Mouse (Mus musculus): ENCODE measurements around the gene Cib4. TPM values are rescaled to one million over a fixed set of nuclear protein-coding genes. Genes with fewer than 3 reads are reported as not detected.
A peak's percentile ranks its signal among the peaks of the same experiment; 100 is the strongest.

Gene Cib4
- polyA plus RNA-seq, 1 experiment from 2014 or later = 0.26 TPM

- H3K9me3 ChIP-seq = no peaks in the 10 kb centered on the region
- H3K4me2 ChIP-seq = no peak overlapping the region
- no peak overlapping the region for H3K4me3 ChIP-seq
- H3K27me3 ChIP-seq = no peaks in the 10 kb centered on the region
- WGBS = 66% methylated on average over 8 of the region's 8 CpGs
- H3K36me3 ChIP-seq = no peaks in the 10 kb centered on the region
- H3K27ac ChIP-seq = no peak overlapping the region
- peaks cover 4% of the 10 kb centered on the region; the same call in 1 of the 2 replicates for H3K4me1 ChIP-seq
- no peak overlapping the region for H3K9ac ChIP-seq
- ATAC-seq (ENCODE audit: borderline replicate concordance, extremely low read depth, low FRiP score, low TSS enrichment) = no peak
Observed at GRCm38 (mm10) chr5:30496821-30497220, 48.8 kb downstream of the Cib4 start.

DNA sequence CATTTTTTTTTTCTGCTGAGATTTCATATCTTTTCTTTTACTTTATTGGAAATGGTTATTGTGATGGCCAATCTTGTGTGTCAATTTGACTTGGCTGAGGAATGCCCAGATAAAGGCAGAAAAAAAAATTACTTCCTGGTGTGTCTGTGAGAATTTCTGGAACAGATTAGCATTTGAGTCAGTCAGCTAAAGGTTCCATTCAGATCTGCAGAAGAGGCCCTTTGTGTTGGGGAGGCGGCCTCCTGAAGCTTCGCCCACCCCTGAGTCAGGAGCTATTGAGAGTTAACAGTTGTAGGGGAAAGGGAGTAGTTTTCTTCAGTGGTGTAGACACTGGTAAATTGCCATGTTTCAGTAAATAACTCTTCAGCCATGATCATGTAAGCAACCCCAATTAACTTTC is 50.3 kb downstream of the Cib4 start:
- WGBS = 64% methylated on average over 2 of the region's 2 CpGs
- H3K4me2 ChIP-seq = no peak overlapping the region

GRCm38 (mm10) chr5:30494606-30495005 is 51.0 kb downstream of the Cib4 start:
- 54% methylated on average over 7 of the region's 7 CpGs for WGBS
- H3K4me3 ChIP-seq = no peak overlapping the region
- no peak for ATAC-seq (ENCODE audit: borderline replicate concordance, extremely low read depth, low FRiP score, low TSS enrichment)

More for the DNA sequence above, 50.3 kb downstream of the Cib4 start:
- Histone ChIP-seq H3K9ac (no peak overlapping the region), H3K4me3 (no peak overlapping the region), H3K4me1 (peaks cover 13% of the 10 kb centered on the region), H3K27ac (no peak overlapping the region), H3K9me3 (no peaks in the 10 kb centered on the region), H3K36me3 (no peaks in the 10 kb centered on the region), H3K27me3 (no peaks in the 10 kb centered on the region)
- ATAC-seq (ENCODE audit: borderline replicate concordance, extremely low read depth, low FRiP score, low TSS enrichment) = no peak

DNA sequence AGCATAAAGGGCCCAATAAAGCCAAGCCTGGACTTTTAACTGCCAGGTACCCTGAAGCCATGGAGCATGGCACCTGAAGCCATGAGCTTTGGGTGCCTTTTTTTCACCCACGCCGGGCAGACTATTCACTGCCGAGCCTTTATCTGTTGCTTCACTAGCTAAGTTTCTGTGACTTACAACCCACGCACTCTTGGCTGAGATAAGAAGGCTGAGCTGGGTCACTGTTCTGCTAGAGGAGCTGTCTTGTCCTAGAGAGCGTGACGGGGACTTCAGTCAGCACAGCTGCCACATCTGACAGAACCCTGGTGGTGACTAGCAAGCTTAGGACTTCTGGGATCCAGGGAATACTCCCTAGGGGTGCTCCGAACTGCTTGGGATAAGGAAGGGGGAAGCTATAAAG is 51.9 kb downstream of the Cib4 start:
- Histone ChIP-seq H3K4me3 (no peak overlapping the region), H3K27me3 (no peaks in the 10 kb centered on the region), H3K9me3 (no peaks in the 10 kb centered on the region), H3K9ac (no peak overlapping the region), H3K4me1 (peaks cover 24% of the 10 kb centered on the region), H3K36me3 (no peaks in the 10 kb centered on the region), H3K4me2 (no peak overlapping the region), H3K27ac (no peak overlapping the region)
- ATAC-seq (ENCODE audit: borderline replicate concordance, extremely low read depth, low FRiP score, low TSS enrichment) = no peak
- WGBS = 45% methylated on average over 7 of the region's 7 CpGs

More at GRCm38 (mm10) chr5:30494606-30495005, 51.0 kb downstream of the Cib4 start:
- no peak overlapping the region for H3K9ac ChIP-seq
- no peak overlapping the region for H3K27ac ChIP-seq
- H3K9me3 ChIP-seq = no peaks in the 10 kb centered on the region
- peaks cover 19% of the 10 kb centered on the region for H3K4me1 ChIP-seq
- H3K4me2 ChIP-seq = no peak overlapping the region
- H3K27me3 ChIP-seq = no peaks in the 10 kb centered on the region
- no peaks in the 10 kb centered on the region for H3K36me3 ChIP-seq

- H3K9me3 ChIP-seq = no peaks in the 10 kb centered on the region
- peak; percentile 74 for ATAC-seq (ENCODE audit: borderline replicate concordance, extremely low read depth, low FRiP score, low TSS enrichment)
- no peak overlapping the region for H3K9ac ChIP-seq
- H3K4me1 ChIP-seq = peaks cover 24% of the 10 kb centered on the region
- 31% methylated on average over 5 of the region's 5 CpGs for WGBS
- H3K4me2 ChIP-seq = no peak overlapping the region
- H3K4me3 ChIP-seq = no peak overlapping the region
- H3K27ac ChIP-seq = peak overlapping the region; percentile 77
- no peaks in the 10 kb centered on the region for H3K27me3 ChIP-seq
- no peaks in the 10 kb centered on the region for H3K36me3 ChIP-seq
Observed at GRCm38 (mm10) chr5:30490845-30491244, 54.8 kb downstream of the Cib4 start.

- peak; percentile 78 for ATAC-seq (ENCODE audit: borderline replicate concordance, extremely low read depth, low FRiP score, low TSS enrichment)
- no peaks in the 10 kb centered on the region for H3K27me3 ChIP-seq
- peak overlapping the region; percentile 77 for H3K27ac ChIP-seq
- H3K9me3 ChIP-seq = no peaks in the 10 kb centered on the region
- no peak overlapping the region for H3K4me2 ChIP-seq
- H3K4me3 ChIP-seq = no peak overlapping the region
- H3K36me3 ChIP-seq = no peaks in the 10 kb centered on the region
- H3K9ac ChIP-seq = no peak overlapping the region
- H3K4me1 ChIP-seq = peaks cover 29% of the 10 kb centered on the region
Observed at GRCm38 (mm10) chr5:30490215-30490614, 55.4 kb downstream of the Cib4 start.

DNA sequence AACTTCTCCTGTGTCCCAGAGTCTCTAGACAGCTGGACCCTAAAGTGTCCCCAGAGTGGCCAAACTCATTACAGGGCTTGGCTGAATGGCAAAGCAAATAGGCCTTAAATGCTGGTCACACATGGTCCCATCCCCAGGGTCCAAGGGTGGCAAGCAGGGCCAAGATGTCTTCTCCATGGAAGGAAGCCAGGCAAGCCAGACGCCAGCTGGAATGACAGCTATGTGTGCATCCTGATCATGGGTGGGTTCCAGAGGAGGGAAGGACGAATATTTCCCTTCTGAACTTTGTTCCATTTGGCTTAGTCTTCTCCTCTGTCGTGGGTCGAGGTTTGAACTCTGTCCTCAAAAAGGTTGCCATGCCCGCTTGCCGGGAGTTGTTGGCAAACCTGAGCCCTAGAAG is 60.5 kb downstream of the Cib4 start:
- Histone ChIP-seq H3K4me1 (peaks cover 21% of the 10 kb centered on the region), H3K27ac (no peak overlapping the region), H3K9me3 (no peaks in the 10 kb centered on the region), H3K9ac (no peak overlapping the region), H3K4me2 (no peak overlapping the region), H3K4me3 (no peak overlapping the region), H3K27me3 (no peaks in the 10 kb centered on the region), H3K36me3 (no peaks in the 10 kb centered on the region)
- 58% methylated on average over 6 of the region's 6 CpGs for WGBS
- no peak for ATAC-seq (ENCODE audit: borderline replicate concordance, extremely low read depth, low FRiP score, low TSS enrichment)

- Histone ChIP-seq H3K9me3 (no peaks in the 10 kb centered on the region), H3K27me3 (no peaks in the 10 kb centered on the region), H3K4me3 (no peak overlapping the region), H3K36me3 (no peaks in the 10 kb centered on the region), H3K9ac (no peak overlapping the region), H3K4me1 (peaks cover 16% of the 10 kb centered on the region), H3K4me2 (no peak overlapping the region), H3K27ac (no peak overlapping the region)
- no peak for ATAC-seq (ENCODE audit: borderline replicate concordance, extremely low read depth, low FRiP score, low TSS enrichment)
- 74% methylated on average over 5 of the region's 5 CpGs for WGBS
Observed at GRCm38 (mm10) chr5:30484591-30484990, 61.0 kb downstream of the Cib4 start.

DNA sequence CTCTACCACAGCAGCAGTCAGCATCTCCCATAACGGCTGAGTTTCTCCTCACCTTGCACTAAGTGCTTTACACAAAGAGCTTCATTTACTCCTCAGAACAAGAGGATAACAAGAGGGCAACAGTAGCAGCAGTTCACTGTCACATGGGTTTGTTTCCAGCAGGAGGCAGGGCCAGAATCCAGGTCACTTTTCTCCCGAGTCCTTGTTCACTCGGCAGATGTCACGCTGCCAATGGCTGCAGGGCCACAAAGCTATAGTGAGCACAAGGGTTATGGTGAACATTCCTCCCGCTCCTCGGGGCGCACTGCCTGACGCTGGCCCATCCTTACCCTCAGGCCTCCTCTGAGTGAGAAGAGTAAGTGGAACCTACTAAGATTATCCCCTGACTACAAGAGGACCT is 62.1 kb downstream of the Cib4 start:
- ATAC-seq (ENCODE audit: borderline replicate concordance, extremely low read depth, low FRiP score, low TSS enrichment) = no peak
- H3K4me1 ChIP-seq = peaks cover 12% of the 10 kb centered on the region
- no peaks in the 10 kb centered on the region for H3K27me3 ChIP-seq
- H3K27ac ChIP-seq = no peak overlapping the region
- H3K9me3 ChIP-seq = no peaks in the 10 kb centered on the region
- H3K4me2 ChIP-seq = no peak overlapping the region
- H3K9ac ChIP-seq = no peak overlapping the region
- WGBS = 70% methylated on average over 8 of the region's 8 CpGs
- no peak overlapping the region for H3K4me3 ChIP-seq
- no peaks in the 10 kb centered on the region for H3K36me3 ChIP-seq

GRCm38 (mm10) chr5:30482319-30482718 is 63.3 kb downstream of the Cib4 start:
- Histone ChIP-seq H3K9me3 (no peaks in the 10 kb centered on the region), H3K4me1 (peaks cover 12% of the 10 kb centered on the region), H3K27me3 (no peaks in the 10 kb centered on the region), H3K36me3 (no peaks in the 10 kb centered on the region), H3K4me3 (no peak overlapping the region), H3K27ac (no peak overlapping the region), H3K4me2 (no peak overlapping the region), H3K9ac (no peak overlapping the region)
- no peak for ATAC-seq (ENCODE audit: borderline replicate concordance, extremely low read depth, low FRiP score, low TSS enrichment)
- WGBS = 15% methylated on average over 5 of the region's 5 CpGs

- Histone ChIP-seq H3K4me2 (no peak overlapping the region), H3K27me3 (no peaks in the 10 kb centered on the region), H3K9ac (no peak overlapping the region), H3K4me3 (no peak overlapping the region), H3K36me3 (no peaks in the 10 kb centered on the region), H3K4me1 (no peaks in the 10 kb centered on the region), H3K27ac (no peak overlapping the region), H3K9me3 (no peaks in the 10 kb centered on the region)
- no peak for ATAC-seq (ENCODE audit: borderline replicate concordance, extremely low read depth, low FRiP score, low TSS enrichment)
- WGBS = 37% methylated on average over 10 of the region's 10 CpGs
Observed at GRCm38 (mm10) chr5:30476534-30476933, 69.1 kb downstream of the Cib4 start.

DNA sequence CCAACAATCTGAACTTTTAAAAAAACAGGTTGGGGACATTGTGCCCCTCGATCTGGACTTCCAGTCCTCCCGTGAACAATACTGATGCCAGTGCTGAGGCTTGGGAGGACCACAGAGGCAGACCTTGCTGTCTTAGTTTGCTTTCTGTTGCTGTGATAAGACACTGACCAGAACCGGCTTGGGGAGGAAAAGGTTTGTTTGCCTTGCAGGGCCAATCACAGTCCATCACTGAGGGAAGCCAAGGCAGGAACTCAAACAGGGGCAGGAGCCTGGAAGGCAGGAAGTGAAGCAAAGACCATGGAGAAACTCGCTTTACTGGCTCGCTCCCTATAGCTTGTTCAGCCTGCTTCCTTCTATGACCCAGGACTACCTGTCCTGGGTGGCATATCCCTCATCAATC is 73.5 kb downstream of the Cib4 start:
- no peak for ATAC-seq (ENCODE audit: borderline replicate concordance, extremely low read depth, low FRiP score, low TSS enrichment)

GRCm38 (mm10) chr5:30470454-30470853 is 75.2 kb downstream of the Cib4 start:
- Histone ChIP-seq H3K36me3 (no peaks in the 10 kb centered on the region), H3K27me3 (peaks cover 4% of the 10 kb centered on the region; the same call in 1 of the 2 replicates), H3K4me1 (peaks cover 6% of the 10 kb centered on the region), H3K9ac (no peak overlapping the region), H3K9me3 (no peaks in the 10 kb centered on the region), H3K4me2 (no peak overlapping the region), H3K27ac (no peak overlapping the region), H3K4me3 (no peak overlapping the region)
- no peak for ATAC-seq (ENCODE audit: borderline replicate concordance, extremely low read depth, low FRiP score, low TSS enrichment)
- 53% methylated on average over 6 of the region's 6 CpGs for WGBS

More for the DNA sequence above, 73.5 kb downstream of the Cib4 start:
- H3K4me3 ChIP-seq = no peak overlapping the region
- no peak overlapping the region for H3K9ac ChIP-seq
- no peaks in the 10 kb centered on the region for H3K9me3 ChIP-seq
- no peaks in the 10 kb centered on the region for H3K4me1 ChIP-seq
- 44% methylated on average over 5 of the region's 5 CpGs for WGBS
- H3K36me3 ChIP-seq = no peaks in the 10 kb centered on the region
- H3K4me2 ChIP-seq = no peak overlapping the region
- H3K27ac ChIP-seq = no peak overlapping the region
- H3K27me3 ChIP-seq = no peaks in the 10 kb centered on the region

Data from lung, embryonic 15.5 days (tissue).